Comparison of ENCODE assay signal across 26 mouse cellular contexts in genomic region chr3:31089956-31090355, GRCm38 (mm10). TPM values are rescaled to one million over a fixed set of nuclear protein-coding genes. Genes with fewer than 3 reads are reported as not detected.
DNase-seq lines count a peak whose midpoint lies in the region; ATAC-seq lines count a peak whose summit lies in the region.
"Had no signal": no experiment of that assay in that cellular context is flagged by ENCODE, and none has a peak within 500 bp of the region (broad histone marks: within the 10 kb centered on the region; RNA-seq: fewer than 3 reads in every experiment).

No protein-coding gene starts in this region.

- no peak overlapping the region for H3K4me3 ChIP-seq in forebrain, embryonic 15.5 days
- H3K4me3 ChIP-seq: embryonic facial prominence, embryonic 10.5 days; heart, embryonic 13.5 days; limb, embryonic 15.5 days; megakaryocyte, embryonic 14.5 days; neural tube, embryonic 13.5 days had no signal

- no peaks in the 10 kb centered on the region for H3K27me3 ChIP-seq in forebrain, embryonic 15.5 days
- H3K27me3 ChIP-seq: limb, embryonic 15.5 days; megakaryocyte, embryonic 14.5 days; neural tube, embryonic 13.5 days had no signal

- H3K9me3 ChIP-seq in forebrain, embryonic 15.5 days: no peaks in the 10 kb centered on the region
- H3K9me3 ChIP-seq: embryonic facial prominence, embryonic 10.5 days; heart, embryonic 13.5 days; limb, embryonic 15.5 days; megakaryocyte, embryonic 14.5 days; neural tube, embryonic 13.5 days had no signal

- H3K36me3 ChIP-seq in forebrain, embryonic 15.5 days: no peaks in the 10 kb centered on the region
- H3K36me3 ChIP-seq: embryonic facial prominence, embryonic 10.5 days; heart, embryonic 13.5 days; limb, embryonic 15.5 days; neural tube, embryonic 13.5 days had no signal

- peak; percentile 23 to 28; a peak in 3 of 4 replicates for ATAC-seq in hematopoietic stem cell, adult 5-6 weeks (replicated peaks in 1 of 2; ENCODE audit: insufficient read depth in 1 of 2, low FRiP score in 2 of 2, low TSS enrichment in 1 of 2, low read depth in 1 of 2, poor library complexity in 2 of 2, severe bottlenecking in 2 of 2)
- no peak for ATAC-seq in forebrain, embryonic 15.5 days (replicated peaks)
- ATAC-seq: forebrain, embryonic 16.5 days; inflammation-experienced regulatory T-cells, adult 6 months had no signal

- no peak overlapping the region for H3K27ac ChIP-seq in forebrain, embryonic 15.5 days (replicated peaks)
- H3K27ac ChIP-seq: embryonic facial prominence, embryonic 10.5 days; heart, embryonic 13.5 days; hindbrain, embryonic 14.5 days; limb, embryonic 15.5 days; liver, embryonic 14.5 days; neural tube, embryonic 13.5 days had no signal

- peaks cover 10% of the 10 kb centered on the region for H3K4me1 ChIP-seq in forebrain, embryonic 15.5 days

- 71% methylated on average over 7 of the region's 7 CpGs for WGBS in forebrain, embryonic 15.5 days

- H3K4me2 ChIP-seq in forebrain, embryonic 15.5 days (replicated peaks): no peak overlapping the region
- H3K4me2 ChIP-seq: heart, embryonic 13.5 days; hindbrain, embryonic 14.5 days; limb, embryonic 15.5 days; neural tube, embryonic 13.5 days had no signal

- peak; percentile 65 to 70 for DNase-seq in spleen, postnatal 36 days (ENCODE audit: low spot score in 2 of 2)
- DNase-seq in spleen, adult 18-20 months: no peak
- DNase-seq in ES-CJ7 (ENCODE audit: low read depth, low spot score): peak; percentile 32
- DNase-seq in adrenal gland, postnatal 10 days: no peak
- no peak for DNase-seq in layer of hippocampus, postnatal 14 days (ENCODE audit: low spot score in 2 of 2)
- DNase-seq: adrenal gland, postnatal 25 days; cerebellum, adult 8-10 months; gastrocnemius, postnatal 14 days; heart, adult 18-20 months; heart, postnatal 36 days; kidney, adult 18-20 months; kidney, postnatal 4 days; left cerebral cortex, postnatal 4 days; midbrain, embryonic 14.5 days; thymus, postnatal 25 days had no signal

- no peak overlapping the region for H3K9ac ChIP-seq in forebrain, embryonic 15.5 days (replicated peaks)
- H3K9ac ChIP-seq: heart, embryonic 13.5 days; hindbrain, embryonic 14.5 days; limb, embryonic 15.5 days; liver, embryonic 14.5 days; neural tube, embryonic 13.5 days had no signal

RNA-seq across cellular contexts. Expression of gene Skil, which starts 4.9 kb away (rescaled TPM):
- total RNA-seq in hematopoietic stem cell, adult 5-6 weeks (2017): 49.2 and 65.2 TPM in 2 replicates
- 28.6 and 30.7 TPM in 2 replicates for polyA plus RNA-seq in forebrain, embryonic 15.5 days (2015; fragmentation: Nextera tagmentation; extraction: Ambion mirVana)
- total RNA-seq in adrenal gland, postnatal 10 days (2021): 10 to 100 TPM; 37.7 to 53.8 TPM
- total RNA-seq in layer of hippocampus, postnatal 14 days (2021): 10 to 100 TPM; 62.7 to 63.9 TPM

RNA-seq across cellular contexts. Expression of gene Cldn11, which starts 59.8 kb away (rescaled TPM):
- total RNA-seq in hematopoietic stem cell, adult 5-6 weeks (2017): not detected in 2 replicates
- polyA plus RNA-seq in forebrain, embryonic 15.5 days (2015; fragmentation: Nextera tagmentation; extraction: Ambion mirVana): 34.8 and 40.0 TPM in 2 replicates
- 10 to 100 TPM; 15.7 to 16.8 TPM for total RNA-seq in adrenal gland, postnatal 10 days (2021)
- 100 to 1,000 TPM; 189 to 199 TPM for total RNA-seq in layer of hippocampus, postnatal 14 days (2021)
- polyA plus RNA-seq: inflammation-experienced regulatory T-cells, adult 6 months had no signal

Comparison
In these comparisons a context has a peak if more than half of its experiments do, and no peak if none do; other contexts are left out.
1. DNase-seq: peak in spleen, postnatal 36 days (2 of 2) and ES-CJ7 (single experiment); none in spleen, adult 18-20 months (0 of 2), adrenal gland, postnatal 10 days (single experiment) and layer of hippocampus, postnatal 14 days (0 of 2).
2. RNA of gene Cldn11, which starts 59.8 kb away (total RNA-seq): 189 to 199 TPM in layer of hippocampus, postnatal 14 days and 15.7 to 16.8 TPM in adrenal gland, postnatal 10 days; not detected in hematopoietic stem cell, adult 5-6 weeks; every median in the first group is over 10 times any median in the second.